8 mouse cellular contexts compared by ENCODE assay signal in genomic region chr11:55405601-55406469, GRCm38 (mm10). TPM values are rescaled to one million over a fixed set of nuclear protein-coding genes. Genes with fewer than 3 reads are reported as not detected.
DNase-seq lines count a peak whose midpoint lies in the region; ATAC-seq and TF ChIP-seq lines count a peak whose summit lies in the region.

No protein-coding gene starts in this region.

- H3K9ac ChIP-seq in liver, embryonic 16.5 days (ENCODE audit: low read depth, low read length), result no peak overlapping the region

- ATAC-seq in liver, embryonic 16.5 days (ENCODE audit: low read depth), result peak; percentile 67

- H3K27ac ChIP-seq in gastrocnemius, adult 2 months, result peak overlapping the region; percentile 85
- H3K27ac ChIP-seq in liver, embryonic 16.5 days (ENCODE audit: low read length), result 0 out of 2 replicates have a peak overlapping the region, but pooled peaks have one; percentile 9

- intact Hi-C loops in gastrocnemius, adult 2 months (cut with DNase I), result loop anchor here (1.0 kb wide), 1 partner anchor 40 kb away; no protein-coding TSS in a partner anchor

- DNase-seq in gastrocnemius, adult 2 months, result peak; percentile 37
- no peak for DNase-seq in gastrocnemius, adult 18-20 months (ENCODE audit: low spot score)
- peak; percentile 78 to 84 for DNase-seq in adrenal gland, postnatal 36 days
- DNase-seq in heart, postnatal 4 days, result peak; percentile 57
- DNase-seq in cerebellum, postnatal 14 days, result no peak
- no peak for DNase-seq in layer of hippocampus, postnatal 36 days
- DNase-seq in cerebellum, adult 11 months, result no peak

- no peaks in the 10 kb centered on the region for H3K4me1 ChIP-seq in liver, embryonic 16.5 days (ENCODE audit: control insufficient read depth, low read depth, low read length)

- H3K4me2 ChIP-seq in liver, embryonic 16.5 days (ENCODE audit: low read depth, low read length), result no peak overlapping the region

- TF ChIP-seq CTCF in gastrocnemius, adult 2 months (IDR thresholded peaks at IDR 0.05), result no peak

- peak overlapping the region; percentile 8; the same call in 1 of the 2 replicates for H3K4me3 ChIP-seq in gastrocnemius, adult 2 months
- H3K4me3 ChIP-seq in liver, embryonic 16.5 days (ENCODE audit: low read depth, low read length), result no peak overlapping the region

- H3K9me3 ChIP-seq in liver, embryonic 16.5 days (replicated peaks; ENCODE audit: control insufficient read depth, low read length), result no peaks in the 10 kb centered on the region

- H3K36me3 ChIP-seq in liver, embryonic 16.5 days (ENCODE audit: control insufficient read depth, insufficient read depth), result no peaks in the 10 kb centered on the region

- 39% methylated on average over 8 of the region's 8 CpGs for WGBS in liver, embryonic 16.5 days (ENCODE audit: insufficient replicate concordance)

- no peaks in the 10 kb centered on the region for H3K27me3 ChIP-seq in liver, embryonic 16.5 days (ENCODE audit: control insufficient read depth, insufficient read depth, low read depth, low read length)

RNA-seq across cellular contexts. Expression of gene Sparc, which starts 17.1 kb away (rescaled TPM):
- total RNA-seq in gastrocnemius, adult 2 months (2021), result 100 to 1,000 TPM; 276 to 473 TPM
- total RNA-seq in gastrocnemius, adult 18-20 months (2021), result 100 to 1,000 TPM; 141 to 200 TPM
- total RNA-seq in adrenal gland, postnatal 36 days (2021), result 1,000 to 10,000 TPM; 2,443 to 3,326 TPM
- 1,000 to 10,000 TPM; 1,405 to 1,430 TPM for total RNA-seq in heart, postnatal 4 days (2021)
- polyA plus RNA-seq in liver, embryonic 16.5 days (2015; fragmentation: Nextera tagmentation; extraction: Ambion mirVana), result 148 and 175 TPM in 2 replicates
- 100 to 1,000 TPM; 312 to 317 TPM for total RNA-seq in layer of hippocampus, postnatal 36 days (2021)

RNA-seq across cellular contexts. Expression of gene Atox1, which starts 55.2 kb away (rescaled TPM):
- total RNA-seq in gastrocnemius, adult 2 months (2021), result 10 to 100 TPM; 41.3 to 45.4 TPM
- total RNA-seq in gastrocnemius, adult 18-20 months (2021), result 10 to 100 TPM; 38.2 to 40.3 TPM
- total RNA-seq in adrenal gland, postnatal 36 days (2021), result 100 to 1,000 TPM; 216 to 347 TPM
- 100 to 1,000 TPM; 146 to 150 TPM for total RNA-seq in heart, postnatal 4 days (2021)
- polyA plus RNA-seq in liver, embryonic 16.5 days (2015; fragmentation: Nextera tagmentation; extraction: Ambion mirVana), result 195 and 207 TPM in 2 replicates
- total RNA-seq in layer of hippocampus, postnatal 36 days (2021), result 10 to 100 TPM; 83.8 to 93.7 TPM

Comparison
In these comparisons a context has a peak if more than half of its experiments do, and no peak if none do; other contexts are left out.
1. DNase-seq: peak in gastrocnemius, adult 2 months (single experiment), adrenal gland, postnatal 36 days (2 of 2) and heart, postnatal 4 days (single experiment); none in gastrocnemius, adult 18-20 months (single experiment), cerebellum, postnatal 14 days (0 of 2), layer of hippocampus, postnatal 36 days (0 of 2) and cerebellum, adult 11 months (single experiment).